In the genomic region with DNA sequence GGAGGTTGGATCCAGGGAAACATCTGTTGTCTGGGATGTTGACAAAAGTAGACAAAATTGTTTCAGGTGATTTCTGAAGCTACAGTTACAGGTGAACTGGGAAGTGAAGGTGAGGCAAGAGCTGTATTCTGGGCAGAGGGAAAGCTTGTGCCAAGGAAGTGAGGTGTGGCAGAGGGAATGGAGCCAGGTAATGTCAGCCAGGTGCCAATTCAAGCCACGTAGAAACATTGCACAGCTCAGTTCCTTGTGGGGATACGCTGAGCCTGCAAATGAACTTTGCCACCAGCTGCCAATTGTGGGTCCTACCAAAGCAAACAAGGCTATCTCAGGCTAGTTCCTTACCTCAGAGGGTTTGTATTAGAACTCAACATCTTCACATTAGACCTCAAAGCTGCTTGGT, we compare ENCODE assay signal across 22 mouse cellular contexts.
DNase-seq lines count a peak whose midpoint lies in the region; ATAC-seq and TF ChIP-seq lines count a peak whose summit lies in the region.
"Had no signal": no experiment of that assay in that cellular context is flagged by ENCODE, and none has a peak within 500 bp of the region (broad histone marks: within the 10 kb centered on the region; RNA-seq: fewer than 3 reads in every experiment).

No protein-coding gene starts in this region.

- H3K4me3 ChIP-seq in kidney, adult 2 months (ENCODE audit: insufficient read depth, low read depth, low read length): no peak overlapping the region
- H3K4me3 ChIP-seq in stomach, postnatal 0 days (ENCODE audit: low read depth, low read length): no peak overlapping the region
- H3K4me3 ChIP-seq: embryonic facial prominence, embryonic 12.5 days; forebrain, embryonic 12.5 days; heart, embryonic 13.5 days; hindbrain, embryonic 12.5 days had no signal

- H3K4me1 ChIP-seq in kidney, adult 2 months (ENCODE audit: control insufficient read depth, insufficient read depth, low read length): no peaks in the 10 kb centered on the region
- no peaks in the 10 kb centered on the region for H3K4me1 ChIP-seq in stomach, postnatal 0 days (replicated peaks; ENCODE audit: control insufficient read depth, insufficient read depth)
- H3K4me1 ChIP-seq: forebrain, embryonic 12.5 days; hindbrain, embryonic 12.5 days had no signal

- H3K36me3 ChIP-seq in kidney, adult 2 months (ENCODE audit: control insufficient read depth, insufficient read depth, low read length): no peaks in the 10 kb centered on the region
- no peaks in the 10 kb centered on the region for H3K36me3 ChIP-seq in stomach, postnatal 0 days (ENCODE audit: control insufficient read depth, insufficient read depth, low read length)
- H3K36me3 ChIP-seq: embryonic facial prominence, embryonic 12.5 days; forebrain, embryonic 12.5 days; G1E; heart, embryonic 13.5 days; hindbrain, embryonic 12.5 days had no signal

- no peak overlapping the region for H3K27ac ChIP-seq in kidney, adult 2 months (ENCODE audit: insufficient read depth, low read depth, low read length)
- H3K27ac ChIP-seq in stomach, postnatal 0 days (replicated peaks): no peak overlapping the region
- H3K27ac ChIP-seq: embryonic facial prominence, embryonic 12.5 days; forebrain, embryonic 12.5 days; heart, embryonic 13.5 days; hindbrain, embryonic 12.5 days had no signal

- intact Hi-C loops in heart, postnatal 25 days (cut with DNase I): no loop called here

- H3K27me3 ChIP-seq in kidney, adult 2 months (replicated peaks; ENCODE audit: control insufficient read depth, insufficient read depth, low read length): no peaks in the 10 kb centered on the region
- no peaks in the 10 kb centered on the region for H3K27me3 ChIP-seq in stomach, postnatal 0 days (ENCODE audit: control insufficient read depth, insufficient read depth, low read length)
- H3K27me3 ChIP-seq: embryonic facial prominence, embryonic 12.5 days; forebrain, embryonic 12.5 days; heart, embryonic 13.5 days; hindbrain, embryonic 12.5 days had no signal

- ATAC-seq in stomach, postnatal 0 days (ENCODE audit: low FRiP score, low TSS enrichment): peak; percentile 53; the same call in 1 of the 2 replicates
- ATAC-seq: CD4-positive, CD25-positive, alpha-beta regulatory T cell, adult 4 months; forebrain, embryonic 16.5 days had no signal

- H3K4me2 ChIP-seq in stomach, postnatal 0 days (replicated peaks; ENCODE audit: low read depth): no peak overlapping the region
- H3K4me2 ChIP-seq: embryonic facial prominence, embryonic 12.5 days; forebrain, embryonic 12.5 days; heart, embryonic 13.5 days; hindbrain, embryonic 12.5 days had no signal

- WGBS in kidney, adult 2 months: 40% methylated on average over 2 of the region's 2 CpGs
- 64% methylated on average over 2 of the region's 2 CpGs for WGBS in stomach, postnatal 0 days

- TF ChIP-seq POLR2A in kidney, adult 2 months (IDR thresholded peaks at IDR 0.05; ENCODE audit: low read depth, low read length): no peak

- TF ChIP-seq EP300 in stomach, postnatal 0 days (optimal IDR thresholded peaks at IDR 0.05): no peak

- peak; percentile 72 for DNase-seq in heart, adult 11 months
- no peak for DNase-seq in heart, postnatal 25 days (ENCODE audit: low spot score)
- peak; percentile 45 for DNase-seq in kidney, adult 2 months
- no peak for DNase-seq in kidney, adult 8-10 months
- DNase-seq in lung, postnatal 25 days (ENCODE audit: low spot score): peak; percentile 5
- DNase-seq in lung, postnatal 4 days: no peak
- DNase-seq in stomach, postnatal 0 days (ENCODE audit: low spot score): peak; percentile 33
- no peak for DNase-seq in frontal cortex, postnatal 36 days (ENCODE audit: low spot score in 2 of 2)
- DNase-seq: adrenal gland, postnatal 14 days; B cell, adult 2 months; cerebellum, adult 11-12 months; cerebellum, adult 9-10 months; cerebellum, postnatal 25 days; gastrocnemius, postnatal 14 days; heart, postnatal 4 days had no signal

- H3K9ac ChIP-seq in stomach, postnatal 0 days (ENCODE audit: low read length): no peak overlapping the region
- H3K9ac ChIP-seq: embryonic facial prominence, embryonic 12.5 days; forebrain, embryonic 12.5 days; heart, embryonic 13.5 days; hindbrain, embryonic 12.5 days had no signal

- no peaks in the 10 kb centered on the region for H3K9me3 ChIP-seq in stomach, postnatal 0 days (ENCODE audit: control insufficient read depth, low read length)
- H3K9me3 ChIP-seq: embryonic facial prominence, embryonic 12.5 days; forebrain, embryonic 12.5 days; heart, embryonic 13.5 days; hindbrain, embryonic 12.5 days had no signal

- TF ChIP-seq CTCF in kidney, adult 2 months (conservative IDR thresholded peaks at IDR 0.05; ENCODE audit: insufficient read depth, insufficient read length, low read depth, low read length): no peak
- TF ChIP-seq CTCF in stomach, postnatal 0 days (IDR thresholded peaks at IDR 0.05; ENCODE audit: low read depth): no peak

Comparison
In these comparisons a context has a peak if more than half of its experiments do, and no peak if none do; other contexts are left out.
1. DNase-seq: peak in heart, adult 11 months (single experiment), kidney, adult 2 months (single experiment), lung, postnatal 25 days (single experiment) and stomach, postnatal 0 days (single experiment); none in heart, postnatal 25 days (single experiment), kidney, adult 8-10 months (0 of 2), lung, postnatal 4 days (0 of 2) and frontal cortex, postnatal 36 days (0 of 2).